Mouse (Mus musculus): Measurements from ENCODE around the gene Zbtb42.

Gene Zbtb42

GRCm38 (mm10) chr12:112693185-112694126, 14.8 kb downstream of the Zbtb42 start:
- peak; percentile 97 for DNase-seq

- no peak for DNase-seq
Observed at GRCm38 (mm10) chr12:112694127-112694475, 15.5 kb downstream of the Zbtb42 start.

GRCm38 (mm10) chr12:112696806-112697425, 18.3 kb downstream of the Zbtb42 start:
- DNase-seq, result no peak

GRCm38 (mm10) chr12:112700522-112700921, 21.9 kb downstream of the Zbtb42 start:
- no peak for DNase-seq

GRCm38 (mm10) chr12:112702374-112703320, 24.0 kb downstream of the Zbtb42 start:
- no peak for DNase-seq

- DNase-seq, result peak; percentile 91
Observed at GRCm38 (mm10) chr12:112706704-112707572, 28.3 kb downstream of the Zbtb42 start.

- no peak for DNase-seq
Observed at GRCm38 (mm10) chr12:112707573-112707869, 28.9 kb downstream of the Zbtb42 start.

GRCm38 (mm10) chr12:112713984-112714383, 35.4 kb downstream of the Zbtb42 start:
- DNase-seq, result peak; percentile 49

- peak; percentile 71 for DNase-seq
Observed at GRCm38 (mm10) chr12:112717140-112717539, 38.5 kb downstream of the Zbtb42 start.

GRCm38 (mm10) chr12:112718995-112719394, 40.4 kb downstream of the Zbtb42 start:
- no peak for DNase-seq

GRCm38 (mm10) chr12:112720216-112720615, 41.6 kb downstream of the Zbtb42 start, which contains the start of gene Cep170b:
Gene Cep170b (plus strand): TSS chr12:112720455.
- peak; percentile 44 for DNase-seq

GRCm38 (mm10) chr12:112720890-112721423, 42.3 kb downstream of the Zbtb42 start:
- DNase-seq, result no peak

- peak; percentile 90 for DNase-seq
Observed at GRCm38 (mm10) chr12:112721424-112722239, 43.0 kb downstream of the Zbtb42 start.

- peak; percentile 82 for DNase-seq
Observed at GRCm38 (mm10) chr12:112722240-112723027, 43.8 kb downstream of the Zbtb42 start.

GRCm38 (mm10) chr12:112723028-112723330, 44.4 kb downstream of the Zbtb42 start:
- no peak for DNase-seq

- DNase-seq, result no peak
Observed at GRCm38 (mm10) chr12:112723445-112723844, 44.8 kb downstream of the Zbtb42 start.

- DNase-seq, result peak; percentile 84
Observed at GRCm38 (mm10) chr12:112724077-112724805, 45.6 kb downstream of the Zbtb42 start.

- DNase-seq, result no peak
Observed at GRCm38 (mm10) chr12:112727801-112728200, 49.2 kb downstream of the Zbtb42 start.

- DNase-seq, result no peak
Observed at GRCm38 (mm10) chr12:112730808-112731207, 52.2 kb downstream of the Zbtb42 start.
